Mouse (Mus musculus) mouse embryonic stem cell (cell line): ENCODE measurements around the gene Rnf207.

Experiments used
- in situ Hi-C, 2 experiments: fragments of 300-500 bp; cut with MboI; formaldehyde crosslinking; loops; 1 replicate in 1 of 2; 3 replicates in 1 of 2; pipeline ENCODE4 v1.14.3; 2019 to 2020; ENCODE audit warnings: low sequenced_read_pairs in 2 of 2, low pct_unique_long_range_greater_than_20kb in 1 of 2, mixed read lengths in 1 of 2; ENCODE audit not compliant: unreplicated experiment in 1 of 2

The Rnf207 gene

DNA sequence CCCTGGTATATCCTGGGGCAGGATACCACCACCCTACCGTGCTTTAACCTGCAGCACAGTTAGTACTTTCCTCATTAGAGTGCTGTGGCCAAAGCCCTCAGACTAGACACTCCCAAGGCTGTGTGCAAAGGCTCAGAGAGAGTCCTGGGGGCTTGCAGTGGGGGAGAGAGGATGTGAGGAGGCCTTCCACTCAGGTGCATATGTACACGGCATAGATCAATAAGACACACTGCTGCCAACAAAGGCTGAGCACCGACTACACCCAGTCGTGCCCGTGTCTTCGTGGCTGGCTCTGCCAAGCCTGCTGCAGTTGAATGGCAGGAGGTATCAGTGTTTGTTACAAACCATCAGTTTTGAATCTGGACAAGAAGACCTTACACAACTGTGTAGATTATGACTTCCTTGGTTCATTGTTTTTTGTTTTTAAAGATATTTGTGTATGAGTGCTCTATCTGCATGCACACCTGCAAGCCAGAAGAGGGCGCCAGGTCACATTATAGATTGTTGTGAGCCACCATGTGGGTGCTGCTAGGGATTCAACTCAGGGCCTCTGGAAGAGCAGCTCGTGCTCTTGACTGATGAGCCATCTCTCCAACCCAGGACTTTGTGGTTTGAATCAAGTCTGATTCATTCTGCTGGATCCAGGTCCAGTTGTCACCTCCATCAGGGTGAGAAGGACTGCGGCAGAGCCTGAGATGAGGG, 53.8 kb downstream of the Rnf207 start:
- in situ Hi-C loops: no loop called here

DNA sequence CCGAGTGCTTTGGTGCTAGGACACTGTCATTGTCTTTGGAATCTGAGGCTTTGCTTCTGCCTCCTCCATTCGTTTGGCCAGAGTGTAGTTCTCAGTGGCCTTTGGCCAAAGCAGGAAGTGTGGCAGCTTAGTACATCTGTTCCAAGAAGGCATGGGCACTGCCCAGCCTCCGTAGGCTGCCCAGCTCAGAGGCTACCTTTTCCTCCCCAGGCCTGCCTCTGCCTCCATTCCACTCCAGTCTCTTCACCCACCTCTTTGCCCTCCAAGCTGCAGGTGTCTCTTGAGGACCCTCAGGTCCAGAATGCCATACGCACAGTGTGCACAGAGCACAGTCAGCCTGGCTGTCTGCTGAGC, 54.6 kb downstream of the Rnf207 start:
- in situ Hi-C loops: no loop called here

DNA sequence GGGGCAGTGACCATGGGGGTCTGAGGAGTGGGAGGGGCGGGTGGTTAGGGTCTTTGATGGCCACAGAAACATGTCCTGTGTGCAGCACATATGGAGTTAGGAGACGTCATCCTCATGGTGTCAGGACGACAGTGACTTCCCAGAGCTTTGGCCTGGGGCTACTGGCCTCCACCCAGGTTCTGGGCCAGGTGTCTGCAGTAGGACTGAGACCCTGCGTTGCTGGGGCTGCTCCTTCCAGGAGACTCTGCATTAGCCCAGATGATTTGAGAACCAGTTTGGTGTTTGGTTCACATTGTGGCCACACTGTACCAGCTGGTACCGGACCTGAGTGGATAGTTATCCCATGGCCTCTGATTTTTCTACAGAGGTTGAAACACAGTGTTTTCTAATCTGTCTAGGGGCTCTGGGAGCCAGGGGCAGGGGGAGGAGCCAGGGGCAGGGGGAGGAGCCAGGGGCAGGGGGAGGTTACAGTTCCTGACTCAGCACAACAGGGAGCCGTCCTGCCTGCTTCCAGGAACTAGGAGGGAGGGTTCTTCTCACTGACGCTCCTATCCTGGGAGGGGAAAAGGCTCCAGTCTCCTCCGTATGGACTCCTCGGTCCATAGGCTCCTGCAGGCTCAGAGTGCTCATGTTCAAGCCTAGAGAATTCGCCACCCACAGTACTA, 55.1 kb downstream of the Rnf207 start:
- in situ Hi-C loops: no loop called here

DNA sequence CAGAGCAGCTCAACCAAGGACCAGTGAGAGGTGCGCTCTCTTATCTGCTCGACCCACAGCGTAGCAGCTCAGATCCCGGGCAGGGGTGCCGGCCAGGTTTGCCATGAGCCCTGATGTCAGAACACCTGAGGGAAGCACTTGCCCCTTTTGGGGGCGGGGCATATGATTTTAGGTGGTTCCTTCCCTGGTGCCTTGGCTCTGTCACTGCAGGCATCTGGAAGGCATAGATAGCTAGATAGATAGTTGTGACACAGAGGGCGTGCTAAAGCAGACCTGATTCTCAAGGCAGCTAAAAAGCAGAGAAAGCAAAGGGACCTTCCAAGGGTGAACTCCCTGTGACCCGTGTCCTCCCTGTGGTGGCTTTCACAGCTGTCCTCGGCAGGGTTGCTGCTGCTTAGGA, 55.7 kb downstream of the Rnf207 start:
- in situ Hi-C loops: no loop called here

DNA sequence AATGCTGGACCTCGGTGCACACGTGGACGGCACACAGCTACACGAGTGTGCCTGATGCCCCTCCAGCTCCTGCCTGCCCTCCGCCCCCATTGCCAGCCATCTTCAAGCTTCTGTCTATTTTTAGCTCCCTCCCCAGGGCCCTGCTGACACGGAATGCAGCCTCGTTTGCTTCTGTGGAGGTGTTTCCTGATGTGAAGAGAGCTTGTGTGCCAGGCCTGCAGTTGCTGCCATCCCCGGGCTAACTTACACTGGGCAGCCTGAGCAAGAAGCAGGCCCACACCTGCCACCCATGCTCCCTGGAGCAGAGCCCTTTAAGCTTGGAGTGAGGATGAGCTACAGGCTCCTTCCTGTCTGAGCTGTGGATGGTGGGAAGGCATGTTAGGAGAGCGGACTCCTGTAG, 56.6 kb downstream of the Rnf207 start:
- in situ Hi-C loops: no loop called here

DNA sequence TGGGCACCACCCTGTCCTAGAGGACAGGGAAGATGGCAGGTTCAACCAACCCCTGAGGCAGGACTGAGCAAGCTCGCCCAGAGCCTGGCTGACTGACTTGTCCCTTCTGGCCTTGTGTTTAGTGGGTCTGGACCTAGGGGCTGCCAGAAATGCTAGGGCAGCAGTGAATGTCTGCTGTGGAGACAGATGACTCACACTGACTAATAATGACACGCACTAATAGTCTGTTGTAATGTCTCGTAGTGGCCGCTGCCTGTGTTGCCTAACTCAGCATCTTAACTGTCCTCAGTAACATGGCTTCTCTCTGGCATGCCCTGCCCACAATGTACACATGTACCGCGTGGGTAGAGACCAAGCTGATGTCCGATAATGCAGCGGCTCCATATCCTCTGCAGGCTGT, 58.3 kb downstream of the Rnf207 start:
- in situ Hi-C loops: no loop called here

DNA sequence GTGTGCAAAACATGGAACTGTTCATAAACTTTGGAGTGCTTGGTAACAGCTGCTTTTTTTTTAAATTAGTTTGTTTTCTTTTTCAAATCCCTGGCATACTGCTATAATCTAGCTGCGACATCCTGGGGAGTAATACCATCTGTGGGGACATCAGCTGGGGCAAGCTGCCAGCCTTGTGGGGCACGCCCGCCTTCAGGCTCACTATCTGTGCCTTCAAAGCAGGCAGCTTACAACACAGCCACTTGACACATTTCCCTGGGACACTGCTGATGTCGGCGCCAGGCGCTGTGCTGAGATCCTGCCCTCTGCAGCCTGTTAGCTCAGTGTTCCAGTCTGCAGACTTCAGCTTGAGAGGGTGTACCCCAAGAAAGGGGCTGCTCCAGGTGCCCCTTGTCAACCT, 61.7 kb downstream of the Rnf207 start:
- in situ Hi-C loops: no loop called here
